Mouse (Mus musculus) stomach, embryonic 16.5 days (tissue): ENCODE results near the gene Prr5. TPM values are rescaled to one million over a fixed set of nuclear protein-coding genes. Genes with fewer than 3 reads are reported as not detected.
A peak's percentile ranks its signal among the peaks of the same experiment; 100 is the strongest.

Experiments
- ATAC-seq: fragments of 200-750 bp; cut with Nextera tagmentation; 2 replicates; pipeline ENCODE4 v1.8.0; 2017; ENCODE audit warnings: moderate number of reproducible peaks, moderate TSS enrichment; ENCODE audit not compliant: insufficient read depth, low FRiP score
- H3K27ac ChIP-seq: fragments of 300-500 bp; sonication (generic); 2 replicates; pipeline ENCODE4 v1.5.1; 2014; ENCODE audit warnings: low read length
- H3K27me3 ChIP-seq: fragments of 300-500 bp; sonication (generic); 2 replicates; pipeline ENCODE4 v1.6.1; 2014; ENCODE audit warnings: low read length, control low read depth, mixed read lengths; ENCODE audit not compliant: control insufficient read depth, insufficient read depth
- H3K36me3 ChIP-seq: fragments of 300-500 bp; sonication (generic); 2 replicates; pipeline ENCODE4 v1.6.1; 2014; ENCODE audit warnings: low read length; ENCODE audit not compliant: control insufficient read depth, insufficient read depth
- H3K4me1 ChIP-seq: fragments of 300-500 bp; sonication (generic); 2 replicates; pipeline ENCODE4 v1.6.1; 2014; ENCODE audit warnings: low read length, control low read depth, mixed read lengths; ENCODE audit not compliant: control insufficient read depth, insufficient read depth
- H3K4me2 ChIP-seq: fragments of 300-500 bp; sonication (generic); 2 replicates; pipeline ENCODE4 v1.6.1; 2014; ENCODE audit warnings: low read depth, low read length, mixed read lengths
- H3K4me3 ChIP-seq: fragments of 300-500 bp; sonication (generic); replicated peaks from 2 replicates; pipeline ENCODE4 v1.5.1; 2014; ENCODE audit warnings: mild to moderate bottlenecking, low read length
- H3K9ac ChIP-seq: fragments of 300-500 bp; sonication (generic); 2 replicates; pipeline ENCODE4 v1.6.1; 2014; ENCODE audit warnings: low read length
- H3K9me3 ChIP-seq: fragments of 300-500 bp; sonication (generic); replicated peaks from 2 replicates; pipeline ENCODE4 v1.6.1; 2016; ENCODE audit warnings: low read length, control low read depth; ENCODE audit not compliant: control insufficient read depth
- WGBS: fragments of 180-500 bp; shearing (Covaris S2); extraction: QIAGEN DNeasy Blood & Tissue Kit; methylation state at CpG from one replicate; pipeline ENCODE4 v1.1.7; 2014; 5-methylcytosine and 5-hydroxymethylcytosine counted together
- polyA plus RNA-seq: library from polyadenylated mRNA; unstranded; fragments of >200 nt; fragmentation: Nextera tagmentation; extraction: Ambion mirVana; gene quantifications from 2 replicates; pipeline ENCODE4 v1.2.1, GENCODE M21; 2015

The Prr5 gene
- polyA plus RNA-seq, 1 experiment from 2014 or later, result 29.8 TPM

- no peaks in the 10 kb centered on the region for H3K36me3 ChIP-seq
- no peak for ATAC-seq
- no peak overlapping the region for H3K4me2 ChIP-seq
- H3K9me3 ChIP-seq, result no peaks in the 10 kb centered on the region
- no peak overlapping the region for H3K4me3 ChIP-seq
- no peak overlapping the region for H3K9ac ChIP-seq
- no peaks in the 10 kb centered on the region for H3K27me3 ChIP-seq
- peaks cover 17% of the 10 kb centered on the region for H3K4me1 ChIP-seq
- no peak overlapping the region for H3K27ac ChIP-seq
Measured at GRCm38 (mm10) chr15:84638405-84638804, 31.0 kb upstream of the Prr5 start.

- ATAC-seq, result 0 out of 2 replicates have a peak, but pooled peaks have one; percentile 9
- Histone ChIP-seq H3K4me1 (peaks cover 17% of the 10 kb centered on the region), H3K4me3 (no peak overlapping the region), H3K4me2 (no peak overlapping the region), H3K9ac (no peak overlapping the region), H3K9me3 (no peaks in the 10 kb centered on the region), H3K36me3 (no peaks in the 10 kb centered on the region), H3K27me3 (no peaks in the 10 kb centered on the region), H3K27ac (peak overlapping the region; percentile 64)
- 46% methylated on average over 5 of the region's 5 CpGs for WGBS
Measured at GRCm38 (mm10) chr15:84639072-84639450, 30.4 kb upstream of the Prr5 start.

DNA sequence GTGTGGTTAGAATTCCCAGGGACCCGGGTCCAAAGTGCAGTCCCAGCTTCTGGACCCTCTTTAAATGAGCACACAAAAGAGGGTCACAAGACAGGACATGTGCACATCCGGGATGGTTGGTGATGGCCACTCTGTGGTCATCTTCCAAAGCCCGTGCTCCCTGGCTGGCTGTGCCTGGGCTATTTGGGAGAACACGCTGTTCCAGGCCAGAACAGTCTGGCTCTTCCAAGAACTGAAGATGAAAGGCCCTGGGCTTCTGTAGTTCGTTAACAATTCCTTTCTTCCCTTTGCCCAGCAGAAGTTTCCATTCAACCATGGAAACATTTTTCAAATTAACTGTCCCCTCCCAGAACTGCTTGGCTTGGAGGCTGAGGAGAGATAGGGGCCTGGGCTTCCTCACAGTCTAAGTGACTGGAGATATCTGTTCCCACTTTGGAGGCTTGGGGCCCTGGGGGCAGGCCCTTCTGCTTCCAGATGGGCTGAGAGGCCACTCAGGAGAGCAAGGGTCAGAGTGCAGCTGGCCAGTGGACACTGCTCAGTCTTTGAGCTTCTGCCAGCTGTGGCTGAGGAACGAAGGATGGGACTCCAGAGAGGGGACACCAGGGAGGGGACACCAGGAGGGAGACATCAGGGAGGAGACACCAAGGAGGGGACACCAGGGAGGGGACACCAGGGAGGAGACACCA is 29.8 kb upstream of the Prr5 start:
- no peaks in the 10 kb centered on the region for H3K36me3 ChIP-seq
- H3K9me3 ChIP-seq, result no peaks in the 10 kb centered on the region
- H3K4me3 ChIP-seq, result no peak overlapping the region
- H3K4me2 ChIP-seq, result no peak overlapping the region
- H3K27me3 ChIP-seq, result no peaks in the 10 kb centered on the region
- ATAC-seq, result peak; percentile 78; the same call in 1 of the 2 replicates
- peaks cover 17% of the 10 kb centered on the region for H3K4me1 ChIP-seq
- H3K9ac ChIP-seq, result no peak overlapping the region
- WGBS, result 51% methylated on average over 6 of the region's 6 CpGs
- H3K27ac ChIP-seq, result peak overlapping the region; percentile 64

GRCm38 (mm10) chr15:84640722-84641121 is 28.7 kb upstream of the Prr5 start:
- 71% methylated on average over 6 of the region's 6 CpGs for WGBS
- no peak for ATAC-seq
- no peaks in the 10 kb centered on the region for H3K27me3 ChIP-seq

GRCm38 (mm10) chr15:84641127-84641526 is 28.3 kb upstream of the Prr5 start:
- Histone ChIP-seq H3K27ac (no peak overlapping the region), H3K4me2 (no peak overlapping the region), H3K4me1 (peaks cover 17% of the 10 kb centered on the region), H3K4me3 (no peak overlapping the region), H3K27me3 (no peaks in the 10 kb centered on the region), H3K36me3 (no peaks in the 10 kb centered on the region), H3K9ac (no peak overlapping the region), H3K9me3 (0 out of 2 replicates have a peak, but pooled peaks cover 3% of the 10 kb centered on the region)
- 54% methylated on average over 5 of the region's 5 CpGs for WGBS
- ATAC-seq, result no peak

More at GRCm38 (mm10) chr15:84640722-84641121, 28.7 kb upstream of the Prr5 start:
- no peaks in the 10 kb centered on the region for H3K36me3 ChIP-seq
- H3K9ac ChIP-seq, result no peak overlapping the region
- 0 out of 2 replicates have a peak, but pooled peaks cover 3% of the 10 kb centered on the region for H3K9me3 ChIP-seq
- no peak overlapping the region for H3K4me3 ChIP-seq
- H3K4me2 ChIP-seq, result no peak overlapping the region
- H3K27ac ChIP-seq, result no peak overlapping the region
- peaks cover 17% of the 10 kb centered on the region for H3K4me1 ChIP-seq

DNA sequence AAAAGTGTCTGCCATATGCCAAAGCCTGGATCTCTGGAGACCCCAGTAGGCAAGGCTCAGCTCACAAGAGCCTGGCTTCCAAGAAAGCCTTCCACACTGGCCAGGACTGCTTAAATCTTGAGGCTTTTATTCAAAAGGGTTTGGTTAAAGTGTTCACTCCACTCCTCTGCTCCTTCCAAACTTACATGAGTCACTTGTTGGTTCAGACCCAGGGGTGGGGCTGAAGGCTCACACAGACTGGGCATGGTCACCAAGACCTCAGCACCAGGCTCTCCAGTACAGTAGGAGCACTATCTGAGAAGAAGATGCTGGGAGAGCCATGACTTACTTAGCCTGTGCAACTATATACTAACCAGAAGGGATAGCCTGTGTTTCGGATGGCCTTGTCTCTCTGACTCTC is 27.5 kb upstream of the Prr5 start:
- Histone ChIP-seq H3K9me3 (0 out of 2 replicates have a peak, but pooled peaks cover 3% of the 10 kb centered on the region), H3K4me3 (no peak overlapping the region), H3K27ac (no peak overlapping the region), H3K4me1 (peaks cover 17% of the 10 kb centered on the region), H3K36me3 (no peaks in the 10 kb centered on the region), H3K9ac (no peak overlapping the region), H3K27me3 (no peaks in the 10 kb centered on the region), H3K4me2 (no peak overlapping the region)
- peak; percentile 34; the same call in 1 of the 2 replicates for ATAC-seq
- WGBS, result 100% methylated on average over 1 of the region's 1 CpGs

DNA sequence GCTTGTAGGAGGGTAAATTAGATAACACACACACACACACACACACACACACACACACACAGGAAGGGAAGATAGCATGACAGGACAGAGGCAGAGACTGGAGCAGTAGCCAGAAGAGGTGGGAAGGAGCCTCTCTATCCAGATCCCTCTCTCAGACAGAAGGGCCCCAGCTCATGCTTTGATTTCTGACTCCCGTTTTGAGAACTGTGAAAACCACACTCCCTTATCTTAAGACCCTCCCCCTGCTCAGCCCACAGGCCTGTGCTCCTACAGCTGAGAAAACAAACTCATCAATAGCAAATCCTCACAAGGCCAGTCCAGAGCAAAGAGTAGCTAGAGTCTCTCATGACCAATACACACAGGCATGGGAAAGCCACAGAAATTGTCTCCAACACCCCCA is 26.2 kb upstream of the Prr5 start:
- Histone ChIP-seq H3K4me2 (no peak overlapping the region), H3K9me3 (0 out of 2 replicates have a peak, but pooled peaks cover 3% of the 10 kb centered on the region), H3K9ac (no peak overlapping the region), H3K36me3 (no peaks in the 10 kb centered on the region), H3K27ac (no peak overlapping the region), H3K4me1 (peaks cover 17% of the 10 kb centered on the region), H3K27me3 (no peaks in the 10 kb centered on the region), H3K4me3 (no peak overlapping the region)
- 0 out of 2 replicates have a peak, but pooled peaks have one; percentile 21 for ATAC-seq
- WGBS, result 4% methylated on average over 1 of the region's 1 CpGs

- H3K4me2 ChIP-seq, result no peak overlapping the region
- no peaks in the 10 kb centered on the region for H3K36me3 ChIP-seq
- H3K4me3 ChIP-seq, result no peak overlapping the region
- peaks cover 12% of the 10 kb centered on the region for H3K4me1 ChIP-seq
- no peaks in the 10 kb centered on the region for H3K9me3 ChIP-seq
- WGBS, result 87% methylated on average over 6 of the region's 6 CpGs
- ATAC-seq, result no peak
- no peak overlapping the region for H3K9ac ChIP-seq
- no peaks in the 10 kb centered on the region for H3K27me3 ChIP-seq
- no peak overlapping the region for H3K27ac ChIP-seq
Measured at GRCm38 (mm10) chr15:84651481-84651880, 17.9 kb upstream of the Prr5 start.

DNA sequence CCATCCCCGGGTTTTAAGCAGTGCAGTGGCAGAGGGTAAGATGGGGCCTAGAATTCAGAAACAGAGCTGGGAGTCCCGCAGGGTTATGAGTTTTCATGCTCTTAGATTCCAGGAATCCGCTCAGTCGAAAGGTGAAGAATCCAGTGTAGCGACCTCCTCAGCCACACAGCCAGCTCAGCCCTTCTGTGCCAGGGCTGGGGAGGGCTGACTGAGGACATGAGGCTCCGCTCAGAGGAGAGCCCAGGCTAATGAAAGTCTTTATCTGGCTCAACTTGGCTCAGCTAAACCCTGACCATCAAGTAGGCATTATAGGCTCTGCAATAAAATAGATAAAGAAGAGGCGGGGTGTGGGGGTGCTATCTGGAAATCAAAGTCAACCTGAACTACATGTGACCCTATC is 16.3 kb upstream of the Prr5 start:
- Histone ChIP-seq H3K9me3 (no peaks in the 10 kb centered on the region), H3K4me2 (no peak overlapping the region), H3K9ac (no peak overlapping the region), H3K36me3 (no peaks in the 10 kb centered on the region), H3K27me3 (no peaks in the 10 kb centered on the region), H3K4me1 (peaks cover 12% of the 10 kb centered on the region), H3K27ac (peak overlapping the region; percentile 88; the same call in 1 of the 2 replicates), H3K4me3 (no peak overlapping the region)
- WGBS, result 92% methylated on average over 7 of the region's 7 CpGs
- ATAC-seq, result no peak
